Mouse (Mus musculus) midbrain, embryonic 15.5 days (tissue): ENCODE results near the gene Ghrhr. TPM values are rescaled to one million over a fixed set of nuclear protein-coding genes. Genes with fewer than 3 reads are reported as not detected.

Experiments
- ATAC-seq: fragments of 200-750 bp; cut with Nextera tagmentation; replicated peaks from 2 replicates; pipeline ENCODE4 v1.8.0; 2017; ENCODE audit warnings: moderate TSS enrichment
- H3K27ac ChIP-seq: fragments of 300-500 bp; sonication (generic); 2 replicates; pipeline ENCODE4 v1.5.1; 2015; ENCODE audit warnings: mild to moderate bottlenecking, inconsistent platforms
- H3K27me3 ChIP-seq: fragments of 300-500 bp; sonication (generic); replicated peaks from 2 replicates; pipeline ENCODE4 v1.6.1; 2015; ENCODE audit warnings: inconsistent platforms
- H3K36me3 ChIP-seq: fragments of 300-500 bp; sonication (generic); replicated peaks from 2 replicates; pipeline ENCODE4 v1.6.1; 2015; ENCODE audit warnings: inconsistent platforms
- H3K4me1 ChIP-seq: fragments of 300-500 bp; sonication (generic); 2 replicates; pipeline ENCODE4 v1.6.1; 2015; ENCODE audit warnings: inconsistent platforms
- H3K4me2 ChIP-seq: fragments of 300-500 bp; sonication (generic); 2 replicates; pipeline ENCODE4 v1.6.1; 2015; ENCODE audit warnings: inconsistent platforms, mild to moderate bottlenecking, moderate library complexity
- H3K4me3 ChIP-seq: fragments of 300-500 bp; sonication (generic); 2 replicates; pipeline ENCODE4 v1.5.1; 2015; ENCODE audit warnings: mild to moderate bottlenecking, inconsistent platforms
- H3K9ac ChIP-seq: fragments of 300-500 bp; sonication (generic); 2 replicates; pipeline ENCODE4 v1.6.1; 2015; ENCODE audit warnings: mild to moderate bottlenecking, inconsistent platforms
- H3K9me3 ChIP-seq: fragments of 300-500 bp; sonication (generic); 2 replicates; pipeline ENCODE4 v1.6.1; 2016; ENCODE audit warnings: inconsistent platforms
- WGBS: fragments of 180-500 bp; shearing (Covaris S2); methylation state at CpG from one replicate; pipeline ENCODE4 v1.1.7; 2015; ENCODE audit warnings: mixed read lengths; 5-methylcytosine and 5-hydroxymethylcytosine counted together
- polyA plus RNA-seq: library from polyadenylated mRNA; unstranded; fragments of >200 nt; fragmentation: Nextera tagmentation; extraction: Ambion mirVana; gene quantifications from 2 replicates; pipeline ENCODE4 v1.2.1, GENCODE M21; 2015

The Ghrhr gene
- not detected in 2 replicates for polyA plus RNA-seq

- H3K9ac ChIP-seq, result no peak within 1 kb of the TSS
- H3K36me3 ChIP-seq, result no peaks in the 10 kb centered on the region
- H3K4me1 ChIP-seq, result no peaks in the 10 kb centered on the region
- WGBS, result 82% methylated on average over 6 of the region's 6 CpGs
- H3K4me2 ChIP-seq, result no peak within 1 kb of the TSS
- no peak within 1 kb of the TSS for H3K4me3 ChIP-seq
- ATAC-seq, result no peak
- no peaks in the 10 kb centered on the region for H3K9me3 ChIP-seq
- H3K27ac ChIP-seq, result no peak within 1 kb of the TSS
- H3K27me3 ChIP-seq, result no peaks in the 10 kb centered on the region
Measured at GRCm38 (mm10) chr6:55376076-55376475, at the start of gene Ghrhr. Gene Ghrhr (plus strand): TSS chr6:55376295.

DNA sequence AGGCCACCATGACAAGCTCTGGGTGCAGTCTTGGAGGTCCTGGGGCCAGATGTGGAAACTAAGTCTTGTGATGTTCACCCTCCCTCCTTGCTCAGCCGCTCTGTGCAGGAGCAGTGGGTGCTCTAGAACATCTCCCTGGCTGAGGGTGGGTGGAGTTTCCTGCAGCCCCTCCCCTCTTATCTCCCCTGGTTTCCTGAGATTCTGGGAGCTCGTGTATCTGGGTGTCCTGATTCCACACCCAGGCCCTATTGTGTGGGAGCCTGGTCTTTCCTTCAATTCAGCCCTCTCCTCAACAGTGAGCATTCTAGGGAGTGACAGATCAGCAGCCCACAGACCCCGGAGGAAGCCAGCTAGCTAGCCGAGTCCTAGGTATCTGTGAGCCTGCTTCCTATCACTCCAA, 49.8 kb upstream of the Ghrhr start:
- H3K9me3 ChIP-seq, result no peaks in the 10 kb centered on the region
- no peak overlapping the region for H3K27ac ChIP-seq
- H3K4me3 ChIP-seq, result no peak overlapping the region
- ATAC-seq, result no peak
- 85% methylated on average over 4 of the region's 4 CpGs for WGBS
- no peaks in the 10 kb centered on the region for H3K27me3 ChIP-seq
- no peak overlapping the region for H3K9ac ChIP-seq
- H3K4me2 ChIP-seq, result no peak overlapping the region
- H3K36me3 ChIP-seq, result no peaks in the 10 kb centered on the region
- no peaks in the 10 kb centered on the region for H3K4me1 ChIP-seq

DNA sequence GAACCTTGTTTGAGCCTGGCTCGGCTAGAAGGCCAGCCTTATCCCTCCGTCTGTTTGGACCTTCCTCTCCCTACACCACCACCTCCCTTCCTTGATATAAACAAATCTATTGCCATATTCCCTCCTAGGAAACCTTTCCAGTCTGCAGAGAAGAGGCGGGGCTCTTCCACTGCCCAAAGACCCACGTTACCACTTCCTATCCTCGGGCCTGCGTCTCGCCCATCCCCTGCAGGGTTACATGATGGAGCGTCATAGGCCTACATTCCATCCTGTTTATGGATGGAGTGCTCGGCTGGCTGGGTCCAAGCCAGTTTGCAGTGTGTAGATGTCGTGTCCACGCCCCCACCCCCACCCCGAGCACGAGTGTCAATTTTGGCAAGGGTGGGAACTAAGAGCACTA, 48.8 kb upstream of the Ghrhr start:
- no peaks in the 10 kb centered on the region for H3K36me3 ChIP-seq
- H3K4me1 ChIP-seq, result peaks cover 1% of the 10 kb centered on the region; the same call in 1 of the 2 replicates
- no peak overlapping the region for H3K9ac ChIP-seq
- H3K27me3 ChIP-seq, result no peaks in the 10 kb centered on the region
- ATAC-seq, result no peak
- no peaks in the 10 kb centered on the region for H3K9me3 ChIP-seq
- 88% methylated on average over 13 of the region's 13 CpGs for WGBS
- no peak overlapping the region for H3K4me2 ChIP-seq
- H3K27ac ChIP-seq, result no peak overlapping the region
- H3K4me3 ChIP-seq, result no peak overlapping the region

DNA sequence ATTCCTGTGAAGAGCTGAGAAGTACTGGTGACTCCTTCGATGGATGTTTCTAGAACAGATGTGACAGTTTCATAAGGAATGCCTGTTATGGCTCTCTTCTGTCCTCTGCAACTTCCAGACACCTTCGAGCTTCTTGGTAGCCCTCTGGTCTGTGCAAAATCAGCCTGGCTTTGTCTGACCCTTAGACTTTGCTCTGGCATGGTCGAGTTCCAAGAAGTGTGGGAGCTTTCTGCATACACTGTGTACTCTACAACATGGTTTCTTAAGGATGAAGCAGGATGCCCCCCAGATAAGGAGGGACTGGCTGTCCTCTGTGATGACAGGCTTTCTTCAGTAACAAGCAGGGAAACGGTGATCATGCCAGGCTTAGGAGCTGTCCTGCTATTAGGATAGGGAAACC, 47.9 kb upstream of the Ghrhr start:
- H3K9me3 ChIP-seq, result no peaks in the 10 kb centered on the region
- ATAC-seq, result no peak
- H3K27me3 ChIP-seq, result no peaks in the 10 kb centered on the region
- no peak overlapping the region for H3K27ac ChIP-seq
- no peaks in the 10 kb centered on the region for H3K36me3 ChIP-seq
- H3K9ac ChIP-seq, result no peak overlapping the region
- no peak overlapping the region for H3K4me3 ChIP-seq
- peaks cover 8% of the 10 kb centered on the region; the same call in 1 of the 2 replicates for H3K4me1 ChIP-seq
- WGBS, result 83% methylated on average over 4 of the region's 4 CpGs
- H3K4me2 ChIP-seq, result no peak overlapping the region

DNA sequence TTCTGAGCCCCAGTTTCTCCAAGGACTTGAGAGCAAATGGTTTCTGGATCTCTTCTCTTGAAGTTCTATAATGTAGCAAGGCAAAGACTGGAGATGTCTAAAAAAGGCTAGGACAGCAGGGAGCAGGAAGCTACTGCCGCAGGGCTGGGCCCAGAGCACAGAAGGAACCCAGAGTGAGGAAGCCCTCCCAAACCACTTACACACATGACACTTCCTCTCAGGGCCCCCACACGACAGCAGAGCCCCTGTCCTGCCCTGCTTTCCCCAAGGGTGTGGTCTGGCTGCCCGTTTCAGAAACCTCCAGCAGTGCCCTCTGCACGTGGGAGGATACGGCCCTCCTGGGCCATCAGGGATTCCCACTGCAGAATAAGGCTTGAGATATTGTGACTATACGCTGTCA, 44.8 kb upstream of the Ghrhr start:
- ATAC-seq, result no peak
- 70% methylated on average over 6 of the region's 6 CpGs for WGBS

GRCm38 (mm10) chr6:55332100-55332772, 43.9 kb upstream of the Ghrhr start:
- Histone ChIP-seq H3K36me3 (no peaks in the 10 kb centered on the region), H3K9me3 (no peaks in the 10 kb centered on the region), H3K4me2 (no peak overlapping the region), H3K4me1 (peaks cover 16% of the 10 kb centered on the region; the same call in 1 of the 2 replicates), H3K27me3 (no peaks in the 10 kb centered on the region), H3K4me3 (no peak overlapping the region), H3K27ac (no peak overlapping the region), H3K9ac (no peak overlapping the region)
- WGBS, result 45% methylated on average over 5 of the region's 5 CpGs
- no peak for ATAC-seq

More for the DNA sequence above, 44.8 kb upstream of the Ghrhr start:
- Histone ChIP-seq H3K4me3 (no peak overlapping the region), H3K9ac (no peak overlapping the region), H3K36me3 (no peaks in the 10 kb centered on the region), H3K27me3 (no peaks in the 10 kb centered on the region), H3K9me3 (no peaks in the 10 kb centered on the region), H3K4me1 (peaks cover 14% of the 10 kb centered on the region; the same call in 1 of the 2 replicates), H3K4me2 (no peak overlapping the region), H3K27ac (no peak overlapping the region)

DNA sequence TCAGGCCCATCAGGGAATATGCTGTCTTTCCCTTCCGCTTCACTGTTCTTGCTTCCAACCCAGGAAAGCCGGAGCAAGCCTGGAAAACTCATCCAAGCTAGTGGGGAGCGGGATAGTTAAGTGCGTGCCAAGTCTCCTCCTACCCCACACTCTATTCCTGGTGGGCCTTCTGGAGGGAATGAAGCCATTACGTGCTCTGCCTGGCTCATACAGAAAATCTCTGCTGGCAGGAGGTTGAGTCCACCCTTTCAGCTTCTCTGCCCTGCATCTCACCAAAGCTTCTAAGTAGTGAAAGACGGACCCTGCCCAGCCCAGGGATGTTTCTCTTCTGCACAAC, 43.4 kb upstream of the Ghrhr start:
- WGBS, result 61% methylated on average over 6 of the region's 6 CpGs
- peaks cover 16% of the 10 kb centered on the region; the same call in 1 of the 2 replicates for H3K4me1 ChIP-seq
- ATAC-seq, result no peak

DNA sequence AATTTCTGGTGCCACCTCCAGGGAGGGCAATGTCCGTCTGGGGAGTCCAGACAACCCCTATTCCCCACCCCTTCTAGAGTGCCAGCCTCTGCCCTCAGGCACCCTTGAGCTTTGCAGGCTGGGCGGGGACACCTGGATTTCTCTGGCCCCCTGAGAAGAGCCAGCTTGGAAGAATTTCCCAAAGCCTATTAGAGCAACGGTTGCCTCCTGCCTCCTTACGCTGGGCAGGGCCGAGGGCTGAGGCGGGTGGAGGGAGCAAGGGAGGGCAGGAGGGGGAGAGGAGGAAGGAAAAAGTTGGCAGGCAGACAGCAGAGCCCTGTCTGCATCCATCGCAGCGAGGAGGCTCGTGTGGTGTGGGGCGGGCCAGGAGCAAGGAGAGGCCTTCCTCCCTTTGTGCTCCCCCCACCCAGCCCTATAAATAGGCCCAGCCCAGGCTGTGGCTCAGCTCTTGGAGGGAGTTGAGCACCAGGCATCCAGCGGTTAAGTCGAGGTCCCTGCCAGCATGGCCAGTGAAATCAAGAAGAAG, 40.0 kb upstream of the Ghrhr start, which contains the start of gene Aqp1:
Gene Aqp1, plus strand, starts transcription at position 444 of the 526 bp plus-strand sequence.
- ATAC-seq, result peak; percentile 56
- WGBS, result 21% methylated on average over 12 of the region's 12 CpGs

More for the DNA sequence above, 43.4 kb upstream of the Ghrhr start:
- H3K27ac ChIP-seq, result no peak overlapping the region
- no peaks in the 10 kb centered on the region for H3K36me3 ChIP-seq
- no peak overlapping the region for H3K4me2 ChIP-seq
- H3K4me3 ChIP-seq, result no peak overlapping the region
- H3K27me3 ChIP-seq, result no peaks in the 10 kb centered on the region
- H3K9ac ChIP-seq, result no peak overlapping the region
- H3K9me3 ChIP-seq, result no peaks in the 10 kb centered on the region

DNA sequence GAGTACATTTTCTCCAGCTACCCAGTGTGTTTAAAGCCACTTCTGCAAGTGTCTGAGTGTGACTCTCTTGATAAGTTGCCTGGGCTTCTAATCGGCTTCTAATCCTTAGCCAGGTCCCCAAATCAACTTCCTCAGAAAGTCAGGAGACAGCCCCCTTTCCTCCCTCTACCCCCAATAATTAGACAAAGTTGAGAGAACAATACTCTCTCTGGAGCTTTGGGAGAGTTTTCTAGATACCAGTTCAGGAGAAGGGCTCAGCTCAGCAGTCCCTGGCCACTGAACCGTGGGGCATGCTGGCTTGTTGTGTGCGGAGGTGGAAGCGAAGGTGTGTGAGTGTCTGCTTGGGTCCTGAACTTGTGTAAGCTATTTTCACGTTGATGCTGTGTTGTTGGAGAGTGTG, 38.9 kb upstream of the Ghrhr start:
- Histone ChIP-seq H3K4me1 (peaks cover 15% of the 10 kb centered on the region; the same call in 1 of the 2 replicates), H3K9ac (no peak overlapping the region), H3K36me3 (no peaks in the 10 kb centered on the region), H3K4me3 (no peak overlapping the region), H3K27ac (no peak overlapping the region), H3K27me3 (no peaks in the 10 kb centered on the region), H3K9me3 (no peaks in the 10 kb centered on the region), H3K4me2 (no peak overlapping the region)
- 81% methylated on average over 5 of the region's 5 CpGs for WGBS
- no peak for ATAC-seq

More for the DNA sequence above, 40.0 kb upstream of the Ghrhr start, which contains the start of gene Aqp1:
- Histone ChIP-seq H3K9ac (no peak within 1 kb of the TSS), H3K4me1 (peaks cover 16% of the 10 kb centered on the region; the same call in 1 of the 2 replicates), H3K4me2 (no peak within 1 kb of the TSS), H3K27me3 (no peaks in the 10 kb centered on the region), H3K4me3 (no peak within 1 kb of the TSS), H3K27ac (no peak within 1 kb of the TSS), H3K9me3 (no peaks in the 10 kb centered on the region), H3K36me3 (no peaks in the 10 kb centered on the region)

GRCm38 (mm10) chr6:55338077-55338476, 38.0 kb upstream of the Ghrhr start:
- 61% methylated on average over 6 of the region's 6 CpGs for WGBS
- peaks cover 8% of the 10 kb centered on the region; the same call in 1 of the 2 replicates for H3K4me1 ChIP-seq
- ATAC-seq, result no peak

DNA sequence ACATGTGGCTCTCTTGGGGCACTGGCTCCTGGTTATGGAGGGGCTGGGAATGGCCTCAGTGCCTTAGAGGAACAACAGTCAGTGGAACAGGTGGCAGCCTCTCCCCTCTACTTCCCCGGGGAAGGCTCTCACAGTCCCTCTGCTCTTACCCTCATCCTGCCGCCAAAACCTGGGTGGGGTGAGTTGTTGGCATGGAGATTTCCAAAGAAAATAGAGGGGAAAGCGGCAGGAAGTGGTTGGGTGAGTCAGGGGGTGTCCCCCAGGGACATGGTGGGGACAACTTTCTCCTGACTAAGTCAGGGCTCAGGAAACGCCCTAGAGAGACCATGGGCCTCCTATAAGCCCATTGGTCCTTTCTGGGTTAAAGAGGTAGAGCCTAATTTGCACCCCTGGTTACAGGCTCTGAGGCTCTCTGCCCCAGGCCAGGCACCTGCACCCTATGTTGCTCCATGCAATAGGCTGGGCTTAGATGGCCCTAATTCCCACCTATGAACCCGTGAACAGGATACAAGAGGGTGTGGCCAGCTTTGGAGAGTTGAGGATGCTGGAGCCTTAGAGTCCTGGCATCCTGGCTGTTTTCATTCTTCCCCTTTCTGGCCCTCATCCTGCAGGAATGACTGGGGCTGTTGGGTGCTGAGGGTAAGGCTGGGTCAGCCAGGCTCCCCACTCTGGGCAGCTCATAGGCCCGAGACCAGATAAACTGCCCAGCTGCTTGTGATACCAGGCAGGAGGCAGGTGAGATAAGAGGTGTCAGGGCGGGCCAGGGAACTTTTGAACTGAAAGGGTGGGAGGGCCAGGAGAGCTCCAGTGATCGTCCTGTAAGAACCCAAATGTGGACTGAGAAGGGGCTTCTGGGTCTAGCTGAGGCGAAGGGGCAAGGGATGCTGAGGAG, 36.9 kb upstream of the Ghrhr start:
- no peaks in the 10 kb centered on the region for H3K27me3 ChIP-seq
- no peak overlapping the region for H3K4me2 ChIP-seq
- 80% methylated on average over 9 of the region's 9 CpGs for WGBS
- no peaks in the 10 kb centered on the region for H3K36me3 ChIP-seq
- no peak overlapping the region for H3K9ac ChIP-seq
- H3K9me3 ChIP-seq, result no peaks in the 10 kb centered on the region
- H3K27ac ChIP-seq, result no peak overlapping the region
- H3K4me3 ChIP-seq, result no peak overlapping the region
- H3K4me1 ChIP-seq, result peaks cover 8% of the 10 kb centered on the region; the same call in 1 of the 2 replicates
- no peak for ATAC-seq

More at GRCm38 (mm10) chr6:55338077-55338476, 38.0 kb upstream of the Ghrhr start:
- Histone ChIP-seq H3K9ac (no peak overlapping the region), H3K9me3 (no peaks in the 10 kb centered on the region), H3K27me3 (no peaks in the 10 kb centered on the region), H3K36me3 (no peaks in the 10 kb centered on the region), H3K27ac (no peak overlapping the region), H3K4me3 (no peak overlapping the region), H3K4me2 (no peak overlapping the region)

GRCm38 (mm10) chr6:55341688-55342087, 34.4 kb upstream of the Ghrhr start:
- no peak overlapping the region for H3K4me2 ChIP-seq
- H3K36me3 ChIP-seq, result no peaks in the 10 kb centered on the region
- H3K4me3 ChIP-seq, result no peak overlapping the region
- no peaks in the 10 kb centered on the region for H3K4me1 ChIP-seq
- 33% methylated on average over 5 of the region's 5 CpGs for WGBS
- ATAC-seq, result no peak; the same call in 1 of the 2 replicates
- H3K9ac ChIP-seq, result no peak overlapping the region
- H3K27me3 ChIP-seq, result no peaks in the 10 kb centered on the region
- no peak overlapping the region for H3K27ac ChIP-seq
- H3K9me3 ChIP-seq, result no peaks in the 10 kb centered on the region
